Mouse (Mus musculus) C2C12 (cell line): ENCODE measurements around the gene Srd5a2.

Experiments used
- CTCF ChIP-seq: IDR thresholded peaks from one replicate; pipeline ENCODE4 v1.5.1; 2011; ENCODE audit not compliant: control insufficient read depth, insufficient read depth, insufficient read length
- MYOD1 ChIP-seq: IDR thresholded peaks from one replicate; pipeline ENCODE4 v1.6.1; 2011; ENCODE audit warnings: low read depth; ENCODE audit not compliant: control insufficient read depth, insufficient read length
- MYOG ChIP-seq: IDR thresholded peaks from one replicate; pipeline ENCODE4 v1.6.1; 2011; ENCODE audit not compliant: control insufficient read depth, insufficient read length; ENCODE audit errors: extremely low read depth

DNA sequence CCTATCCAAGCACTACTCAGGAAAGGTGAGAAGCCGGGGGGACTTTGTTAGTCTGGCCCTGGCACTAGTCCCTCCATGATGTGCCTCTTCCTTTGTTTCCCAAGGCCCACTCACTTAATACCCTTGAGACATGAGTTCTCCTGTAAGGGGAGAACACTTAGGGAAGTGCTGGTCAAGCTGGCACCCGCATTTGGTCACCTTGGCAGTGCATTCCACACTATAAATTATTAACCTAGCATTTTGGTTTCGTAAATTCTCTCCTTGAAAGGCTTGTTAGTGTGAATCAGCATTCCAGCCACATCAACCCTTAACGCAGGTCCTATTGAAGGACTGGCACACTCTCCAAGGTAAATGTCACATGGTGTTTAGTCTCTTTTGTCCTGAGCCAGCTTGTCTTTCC lies 61.8 kb downstream of the Srd5a2 start:
- TF ChIP-seq CTCF, result no peak
- TF ChIP-seq MYOD1, result no peak
- no peak for TF ChIP-seq MYOG
